Mouse (Mus musculus) heart, postnatal 14 days (tissue): ENCODE data around the gene Fars2. TPM values are rescaled to one million over a fixed set of nuclear protein-coding genes. Genes with fewer than 3 reads are reported as not detected.

ENCODE experiments used
- DNase-seq, 2 experiments: peaks; one replicate each; pipeline ENCODE4 v3.0.0; 2021 to 2022
- intact Hi-C: fragments of 180-260 bp; cut with DNase I; formaldehyde crosslinking; loops from one replicate; pipeline ENCODE4 v1.15.1; 2025
- total RNA-seq, 2 experiments: library from RNA; stranded (reverse); gene quantifications; 2 replicates each; pipeline ENCODE4 v1.2.3; 2021

The Fars2 gene
- total RNA-seq, 2 experiments from 2014 or later = 63.2 to 65.6 TPM

GRCm38 (mm10) chr13:36204320-36204719, 87.1 kb downstream of the Fars2 start:
- no peak for DNase-seq
- intact Hi-C loops = no loop called here

GRCm38 (mm10) chr13:36210965-36211364, 93.8 kb downstream of the Fars2 start:
- intact Hi-C loops = loop anchor here (10.0 kb wide), 1 partner anchor 186 kb away; no protein-coding TSS in a partner anchor
- DNase-seq = no peak

- no peak for DNase-seq
- intact Hi-C loops = loop anchor here (10.0 kb wide), 1 partner anchor 189 kb away; no protein-coding TSS in a partner anchor
These were observed 96.8 kb downstream of the Fars2 start for GRCm38 (mm10) chr13:36214056-36214455.

GRCm38 (mm10) chr13:36216005-36216404, 98.8 kb downstream of the Fars2 start:
- intact Hi-C loops = loop anchor here (10.0 kb wide), 1 partner anchor 191 kb away; no protein-coding TSS in a partner anchor
- DNase-seq = no peak

GRCm38 (mm10) chr13:36218347-36218746, 101.1 kb downstream of the Fars2 start:
- intact Hi-C loops = loop anchor here (10.0 kb wide), 1 partner anchor 194 kb away; no protein-coding TSS in a partner anchor
- no peak for DNase-seq

- intact Hi-C loops = loop anchor here (10.0 kb wide), 1 partner anchor 195 kb away; no protein-coding TSS in a partner anchor
- no peak for DNase-seq
These were observed 102.3 kb downstream of the Fars2 start for GRCm38 (mm10) chr13:36219506-36219905.

GRCm38 (mm10) chr13:36221897-36222296, 104.7 kb downstream of the Fars2 start:
- intact Hi-C loops = loop anchor here (10.0 kb wide), 1 partner anchor 1093 kb away; no protein-coding TSS in a partner anchor
- DNase-seq = no peak

- DNase-seq = no peak
- intact Hi-C loops = loop anchor here (10.0 kb wide), 1 partner anchor 1092 kb away; no protein-coding TSS in a partner anchor
These were observed 105.5 kb downstream of the Fars2 start for GRCm38 (mm10) chr13:36222721-36223120.

GRCm38 (mm10) chr13:36224431-36224830, 107.2 kb downstream of the Fars2 start:
- DNase-seq = no peak
- intact Hi-C loops = loop anchor here (10.0 kb wide), 1 partner anchor 1090 kb away; no protein-coding TSS in a partner anchor

GRCm38 (mm10) chr13:36242261-36242660, 125.0 kb downstream of the Fars2 start:
- peak in 1 of 2 experiments; percentile 29 for DNase-seq
- intact Hi-C loops = no loop called here

GRCm38 (mm10) chr13:36253936-36254335, 136.7 kb downstream of the Fars2 start:
- intact Hi-C loops = no loop called here
- DNase-seq = no peak

- intact Hi-C loops = no loop called here
These were observed 140.0 kb downstream of the Fars2 start for GRCm38 (mm10) chr13:36257213-36257612.

GRCm38 (mm10) chr13:36259754-36260153, 142.5 kb downstream of the Fars2 start:
- DNase-seq = no peak
- intact Hi-C loops = no loop called here

More at GRCm38 (mm10) chr13:36257213-36257612, 140.0 kb downstream of the Fars2 start:
- DNase-seq = no peak

GRCm38 (mm10) chr13:36261299-36261698, 144.1 kb downstream of the Fars2 start:
- intact Hi-C loops = no loop called here
- no peak for DNase-seq

- intact Hi-C loops = no loop called here
- DNase-seq = no peak
These were observed 146.3 kb downstream of the Fars2 start for GRCm38 (mm10) chr13:36263240-36264095.

- DNase-seq = no peak
These were observed 147.2 kb downstream of the Fars2 start for GRCm38 (mm10) chr13:36264391-36264790.

GRCm38 (mm10) chr13:36265342-36265744, 148.1 kb downstream of the Fars2 start:
- no peak for DNase-seq
- intact Hi-C loops = no loop called here

More at GRCm38 (mm10) chr13:36264391-36264790, 147.2 kb downstream of the Fars2 start:
- intact Hi-C loops = no loop called here

- intact Hi-C loops = no loop called here
- no peak for DNase-seq
These were observed 150.2 kb downstream of the Fars2 start for GRCm38 (mm10) chr13:36267399-36267798.

- DNase-seq = no peak
- intact Hi-C loops = no loop called here
These were observed 153.7 kb downstream of the Fars2 start for GRCm38 (mm10) chr13:36270867-36271266.

- intact Hi-C loops = no loop called here
- no peak for DNase-seq
These were observed 156.3 kb downstream of the Fars2 start for GRCm38 (mm10) chr13:36273497-36273896.

- intact Hi-C loops = no loop called here
- DNase-seq = no peak
These were observed 159.0 kb downstream of the Fars2 start for GRCm38 (mm10) chr13:36276194-36276593.
